Mouse (Mus musculus) limb, embryonic 14.5 days (tissue): Measurements from ENCODE around the gene Fermt3. TPM values are rescaled to one million over a fixed set of nuclear protein-coding genes. Genes with fewer than 3 reads are reported as not detected.
A peak's percentile ranks its signal among the peaks of the same experiment; 100 is the strongest.

Experiments
- ATAC-seq: fragments of 200-750 bp; cut with Nextera tagmentation; 2 replicates; pipeline ENCODE4 v1.8.0; 2017; ENCODE audit warnings: low read depth, moderate number of reproducible peaks, moderate TSS enrichment; ENCODE audit not compliant: low FRiP score
- DNase-seq: peaks from one replicate; pipeline ENCODE4 v3.0.0-alpha.2; 2015; ENCODE audit warnings: low spot score
- H3K27ac ChIP-seq: fragments of 300-500 bp; sonication (generic); replicated peaks from 2 replicates; pipeline ENCODE4 v1.5.1; 2014; ENCODE audit warnings: low read depth, mild to moderate bottlenecking, low read length, moderate library complexity, mixed read lengths
- H3K27me3 ChIP-seq: fragments of 300-500 bp; sonication (generic); 2 replicates; pipeline ENCODE4 v1.6.1; 2014; ENCODE audit warnings: low read length, mixed read lengths; ENCODE audit not compliant: control insufficient read depth, insufficient read depth
- H3K36me3 ChIP-seq: fragments of 300-500 bp; sonication (generic); 2 replicates; pipeline ENCODE4 v1.6.1; 2014; ENCODE audit warnings: mild to moderate bottlenecking, low read length, moderate library complexity, mixed read lengths; ENCODE audit not compliant: control insufficient read depth, insufficient read depth
- H3K4me1 ChIP-seq: fragments of 300-500 bp; sonication (generic); 2 replicates; pipeline ENCODE4 v1.6.1; 2014; ENCODE audit warnings: antibody characterized with exemption, low read length, mixed read lengths; ENCODE audit not compliant: control insufficient read depth, insufficient read depth
- H3K4me2 ChIP-seq: fragments of 300-500 bp; sonication (generic); replicated peaks from 2 replicates; pipeline ENCODE4 v1.6.1; 2014; ENCODE audit warnings: low read depth, mild to moderate bottlenecking, low read length, moderate library complexity; ENCODE audit not compliant: severe bottlenecking
- H3K4me3 ChIP-seq: fragments of 300-500 bp; sonication (generic); replicated peaks from 2 replicates; pipeline ENCODE4 v1.5.1; 2014; ENCODE audit warnings: low read length
- H3K9ac ChIP-seq: fragments of 300-500 bp; sonication (generic); 2 replicates; pipeline ENCODE4 v1.6.1; 2014; ENCODE audit warnings: mild to moderate bottlenecking, low read depth, low read length, moderate library complexity; ENCODE audit not compliant: severe bottlenecking
- H3K9me3 ChIP-seq: fragments of 300-500 bp; sonication (generic); 2 replicates; pipeline ENCODE4 v1.6.1; 2016; ENCODE audit warnings: low read length; ENCODE audit not compliant: control insufficient read depth
- POLR2A ChIP-seq: fragments of 200-500 bp; IDR thresholded peaks from 2 replicates; pipeline ENCODE4 v1.8.0; 2012; ENCODE audit warnings: inconsistent platforms, mild to moderate bottlenecking, moderate library complexity, borderline replicate concordance; ENCODE audit not compliant: insufficient read depth, insufficient read length; ENCODE audit errors: extremely low read depth
- WGBS: fragments of 180-500 bp; shearing (Covaris S2); extraction: QIAGEN DNeasy Blood & Tissue Kit; methylation state at CpG from one replicate; pipeline ENCODE4 v1.1.7; 2014; 5-methylcytosine and 5-hydroxymethylcytosine counted together
- polyA plus RNA-seq, 2 experiments: library from polyadenylated mRNA; depleted of rRNA in 1 of 2; stranded (reverse) in 1 of 2; unstranded in 1 of 2; fragments of >200 nt; fragmentation: Nextera tagmentation in 1 of 2; extraction: Ambion mirVana in 1 of 2; gene quantifications; 2 replicates each; pipeline versions ENCODE4 v1.2.1 to v1.2.3; 2012 to 2014

Fermt3 gene
- polyA plus RNA-seq, 2 experiments = 10.1 to 10.2 TPM

- no peak overlapping the region for H3K4me3 ChIP-seq
- H3K4me2 ChIP-seq = no peak overlapping the region
- peaks cover 30% of the 10 kb centered on the region for H3K4me1 ChIP-seq
- no peak for TF ChIP-seq POLR2A
- H3K9ac ChIP-seq = no peak overlapping the region
- H3K36me3 ChIP-seq = no peaks in the 10 kb centered on the region
- WGBS = 6% methylated on average over 3 of the region's 3 CpGs
- peak; percentile 79 for DNase-seq
- peak; percentile 78 for ATAC-seq
- H3K27ac ChIP-seq = no peak overlapping the region
- no peaks in the 10 kb centered on the region for H3K9me3 ChIP-seq
- no peaks in the 10 kb centered on the region for H3K27me3 ChIP-seq
Observed at GRCm38 (mm10) chr19:7064571-7064970, 45.3 kb upstream of the Fermt3 start.

GRCm38 (mm10) chr19:7062916-7063315, 43.6 kb upstream of the Fermt3 start:
- 85% methylated on average over 8 of the region's 8 CpGs for WGBS
- no peak overlapping the region for H3K4me3 ChIP-seq
- H3K9ac ChIP-seq = no peak overlapping the region
- ATAC-seq = no peak
- H3K36me3 ChIP-seq = no peaks in the 10 kb centered on the region
- H3K4me1 ChIP-seq = peaks cover 21% of the 10 kb centered on the region
- H3K27me3 ChIP-seq = no peaks in the 10 kb centered on the region
- no peak for TF ChIP-seq POLR2A
- no peak for DNase-seq
- H3K9me3 ChIP-seq = no peaks in the 10 kb centered on the region
- no peak overlapping the region for H3K27ac ChIP-seq
- no peak overlapping the region for H3K4me2 ChIP-seq

- H3K4me3 ChIP-seq = no peak overlapping the region
- H3K9ac ChIP-seq = no peak overlapping the region
- no peaks in the 10 kb centered on the region for H3K9me3 ChIP-seq
- ATAC-seq = no peak
- H3K27ac ChIP-seq = no peak overlapping the region
- no peak for TF ChIP-seq POLR2A
- H3K36me3 ChIP-seq = no peaks in the 10 kb centered on the region
- DNase-seq = no peak
- H3K4me2 ChIP-seq = no peak overlapping the region
- H3K4me1 ChIP-seq = peaks cover 25% of the 10 kb centered on the region
- H3K27me3 ChIP-seq = no peaks in the 10 kb centered on the region
- 78% methylated on average over 5 of the region's 5 CpGs for WGBS
Observed at GRCm38 (mm10) chr19:7062110-7062509, 42.8 kb upstream of the Fermt3 start.

- Histone ChIP-seq H3K27ac (no peak overlapping the region), H3K4me3 (no peak overlapping the region), H3K9ac (no peak overlapping the region), H3K27me3 (peaks cover 3% of the 10 kb centered on the region; the same call in 1 of the 2 replicates), H3K36me3 (no peaks in the 10 kb centered on the region), H3K4me1 (peaks cover 14% of the 10 kb centered on the region), H3K4me2 (no peak overlapping the region), H3K9me3 (no peaks in the 10 kb centered on the region)
- no peak for ATAC-seq
- no peak for TF ChIP-seq POLR2A
- DNase-seq = no peak
- WGBS = 58% methylated on average over 6 of the region's 6 CpGs
Observed at GRCm38 (mm10) chr19:7058541-7058940, 39.3 kb upstream of the Fermt3 start.

GRCm38 (mm10) chr19:7057722-7058207, 38.5 kb upstream of the Fermt3 start:
- no peak overlapping the region for H3K27ac ChIP-seq
- 0% methylated on average over 15 of the region's 15 CpGs for WGBS

GRCm38 (mm10) chr19:7057126-7057721, 38.0 kb upstream of the Fermt3 start:
- H3K27ac ChIP-seq = no peak overlapping the region
- WGBS = 2% methylated on average over 13 of the region's 16 CpGs
- no peaks in the 10 kb centered on the region for H3K9me3 ChIP-seq
- ATAC-seq (peak; percentile 4; the same call in 1 of the 2 replicates), DNase-seq (no peak)
- H3K27me3 ChIP-seq = peaks cover 3% of the 10 kb centered on the region; the same call in 1 of the 2 replicates
- H3K4me1 ChIP-seq = peaks cover 14% of the 10 kb centered on the region
- peak overlapping the region; percentile 61 for H3K9ac ChIP-seq
- peak overlapping the region; percentile 72 for H3K4me3 ChIP-seq
- peak overlapping the region; percentile 100 for H3K4me2 ChIP-seq
- no peak for TF ChIP-seq POLR2A
- H3K36me3 ChIP-seq = no peaks in the 10 kb centered on the region

More at GRCm38 (mm10) chr19:7057722-7058207, 38.5 kb upstream of the Fermt3 start:
- H3K4me2 ChIP-seq = peak overlapping the region; percentile 100
- peaks cover 14% of the 10 kb centered on the region for H3K4me1 ChIP-seq
- H3K9ac ChIP-seq = 0 out of 2 replicates have a peak overlapping the region, but pooled peaks have one; percentile 1
- no peaks in the 10 kb centered on the region for H3K36me3 ChIP-seq
- peaks cover 3% of the 10 kb centered on the region; the same call in 1 of the 2 replicates for H3K27me3 ChIP-seq
- DNase-seq = peak; percentile 85
- H3K4me3 ChIP-seq = peak overlapping the region; percentile 72
- no peak for TF ChIP-seq POLR2A
- peak; percentile 87 for ATAC-seq
- no peaks in the 10 kb centered on the region for H3K9me3 ChIP-seq
